Mouse (Mus musculus) testis, postnatal 10 days (tissue): ENCODE results near the gene Ube3c.
A peak's percentile ranks its signal among the peaks of the same experiment; 100 is the strongest.
"Not testable (repeated sequence)": the region's sequence is repeated elsewhere in the genome, so short reads cannot be mapped to it uniquely, and the experiment has no call there.

Source experiments
- DNase-seq: peaks from one replicate; pipeline ENCODE4 v3.0.0; 2021; ENCODE audit warnings: low spot score

Ube3c gene

DNA sequence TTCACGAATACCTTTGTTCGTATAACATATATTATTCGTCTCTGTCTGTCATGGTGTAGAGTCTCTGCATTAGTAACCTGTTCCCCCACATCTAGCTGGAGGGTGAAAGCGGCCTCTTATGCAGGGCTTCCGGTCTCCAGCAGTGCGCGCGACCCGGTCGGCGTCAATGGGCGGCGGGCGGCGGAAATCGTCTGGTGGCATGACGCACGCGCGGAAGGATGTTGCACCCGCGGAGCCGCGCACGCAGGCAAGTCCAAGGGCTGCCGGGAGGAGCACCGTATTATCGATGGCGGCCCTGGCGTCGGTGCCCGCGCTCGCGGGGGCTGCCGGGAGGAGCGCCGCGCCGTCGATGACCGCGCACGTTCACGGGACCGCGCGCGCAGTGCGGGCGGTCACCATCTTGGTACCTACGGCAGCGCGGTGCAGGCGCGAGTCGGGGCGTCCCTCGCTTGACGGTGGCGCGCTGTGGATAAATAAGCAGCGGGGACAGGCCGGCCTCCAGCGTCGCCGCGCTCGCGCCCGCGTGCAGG lies at the start of gene Ube3c:
TSS of gene Ube3c (plus strand) at position 395 of the 530 bp plus-strand sequence.
- peak; percentile 96 for DNase-seq

DNA sequence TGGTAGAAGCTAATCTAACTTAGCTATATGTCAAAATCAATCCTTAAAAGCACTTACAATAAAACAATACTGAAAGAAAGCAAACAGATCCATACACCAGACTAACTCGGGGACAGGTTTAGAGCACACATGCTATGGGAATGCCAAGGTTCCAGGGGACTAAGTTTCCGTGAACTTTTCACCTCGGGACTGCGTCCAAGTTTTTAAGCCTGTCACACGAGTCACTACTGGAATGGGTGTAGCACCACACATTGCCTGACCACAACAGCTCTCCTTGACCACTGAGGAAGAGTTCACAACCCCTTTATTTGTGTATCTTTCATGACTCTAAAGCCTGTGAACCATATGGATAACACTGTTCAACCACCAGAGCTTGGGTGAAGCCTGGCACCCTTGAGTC lies 8.9 kb upstream of the Ube3c start:
- DNase-seq: no peak

- no peak for DNase-seq
Measured at GRCm38 (mm10) chr5:29560667-29561066, 8.4 kb upstream of the Ube3c start.

DNA sequence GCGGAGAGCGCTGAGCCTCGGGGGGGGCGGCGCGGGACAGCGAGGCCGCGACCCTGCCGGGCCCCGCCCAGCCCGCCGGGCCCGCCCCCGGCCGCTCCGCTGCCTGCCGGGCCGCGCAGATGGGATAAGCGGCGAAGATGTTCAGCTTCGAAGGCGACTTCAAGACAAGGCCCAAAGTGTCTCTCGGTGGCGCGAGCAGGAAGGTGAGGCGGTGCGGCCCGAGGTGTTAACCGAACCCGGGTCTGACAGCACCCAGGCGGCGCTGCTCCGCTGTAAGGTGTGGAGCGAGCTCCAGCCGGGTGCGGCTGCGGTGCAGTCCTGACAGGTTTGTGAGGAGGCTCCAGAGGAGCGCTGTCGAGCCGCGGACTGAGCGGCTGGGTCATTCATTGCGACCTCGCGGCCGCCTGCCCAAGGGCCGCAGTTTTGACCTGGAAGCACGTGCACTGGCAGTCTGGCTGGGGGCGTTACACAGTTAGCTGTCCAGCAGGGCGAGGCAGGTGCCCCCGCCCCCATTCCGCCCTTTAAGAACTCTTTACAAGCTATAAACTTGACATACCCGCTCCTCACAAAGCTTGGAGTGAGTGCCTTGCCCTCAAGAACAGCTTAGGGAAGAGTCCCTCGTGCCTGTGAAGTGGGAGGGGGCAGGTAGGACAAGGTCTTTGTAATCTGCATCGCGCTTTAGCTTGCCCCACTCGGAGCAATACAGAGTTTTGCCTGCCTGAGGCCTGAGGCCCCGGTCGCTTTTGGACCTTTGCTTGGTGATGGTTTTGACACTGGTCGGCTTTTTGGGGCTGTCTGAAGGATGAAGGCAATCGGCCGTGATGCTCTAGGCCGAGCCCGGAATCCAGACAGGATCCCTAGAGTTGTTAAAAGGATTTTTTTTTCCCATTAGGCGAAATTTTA lies 587 bp downstream of the Ube3c start:
- peak; percentile 75 for DNase-seq

- not testable (repeated sequence) for DNase-seq
Measured at GRCm38 (mm10) chr5:29574286-29574685, 5.2 kb downstream of the Ube3c start.

DNA sequence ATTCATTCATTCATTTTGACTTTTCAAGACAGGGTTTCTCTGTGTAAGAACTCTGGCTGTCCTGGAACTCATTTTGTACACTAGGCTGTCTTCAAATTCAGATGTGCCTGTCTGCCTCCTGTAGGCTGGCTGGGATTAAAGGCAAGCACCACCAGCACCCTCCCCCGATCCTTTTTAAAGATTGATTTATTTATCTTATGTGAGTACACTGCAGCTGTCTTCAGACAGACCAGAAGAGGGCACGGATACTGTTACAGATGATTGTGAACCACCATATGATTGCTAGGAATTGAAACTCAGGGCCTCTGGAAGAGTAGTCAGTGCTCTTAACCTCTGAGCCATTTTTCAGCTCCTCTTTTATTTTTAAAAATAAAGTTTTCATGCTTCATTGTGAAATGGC lies 6.0 kb downstream of the Ube3c start:
- no peak for DNase-seq

- no peak for DNase-seq
Measured at GRCm38 (mm10) chr5:29577795-29578631, 9.0 kb downstream of the Ube3c start.

DNA sequence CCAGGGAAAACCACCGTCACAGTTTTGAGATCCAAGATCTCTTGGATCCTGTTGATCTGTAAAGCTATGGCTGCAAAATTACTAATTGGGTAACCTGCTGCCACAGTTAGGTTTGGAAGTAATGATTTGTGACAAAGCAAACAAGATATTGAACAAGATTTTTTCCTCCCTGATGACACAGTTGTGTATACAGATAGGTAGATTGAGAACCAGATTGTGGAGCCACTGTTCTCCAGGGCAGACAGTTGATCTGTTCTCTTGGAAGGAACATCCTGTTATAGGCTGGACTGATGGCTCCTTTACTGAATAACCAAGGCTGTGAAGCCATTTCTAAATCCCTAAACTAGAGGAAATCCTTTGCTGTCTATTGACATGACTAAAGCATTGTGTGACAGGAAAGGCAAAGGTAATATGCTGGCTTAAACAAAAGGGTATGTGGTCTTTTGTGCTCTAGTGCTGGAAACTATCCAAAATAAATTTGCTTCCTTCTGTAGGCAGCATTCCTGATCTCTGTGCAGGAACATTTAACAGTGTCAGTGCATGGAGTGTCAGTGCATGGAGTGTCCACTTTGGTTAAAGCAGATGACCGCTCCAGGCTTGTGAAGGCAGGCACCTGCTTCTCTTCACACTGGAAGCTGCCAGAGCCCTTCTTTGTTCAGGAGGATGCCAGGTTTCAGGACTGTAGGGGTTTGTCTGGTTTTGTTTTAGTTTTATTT lies 15.0 kb downstream of the Ube3c start:
- DNase-seq: no peak

GRCm38 (mm10) chr5:29592161-29592560 lies 23.1 kb downstream of the Ube3c start:
- DNase-seq: not testable (repeated sequence)

- no peak for DNase-seq
Measured at GRCm38 (mm10) chr5:29606546-29606945, 37.5 kb downstream of the Ube3c start.

GRCm38 (mm10) chr5:29625610-29626009 lies 56.6 kb downstream of the Ube3c start:
- DNase-seq: no peak

DNA sequence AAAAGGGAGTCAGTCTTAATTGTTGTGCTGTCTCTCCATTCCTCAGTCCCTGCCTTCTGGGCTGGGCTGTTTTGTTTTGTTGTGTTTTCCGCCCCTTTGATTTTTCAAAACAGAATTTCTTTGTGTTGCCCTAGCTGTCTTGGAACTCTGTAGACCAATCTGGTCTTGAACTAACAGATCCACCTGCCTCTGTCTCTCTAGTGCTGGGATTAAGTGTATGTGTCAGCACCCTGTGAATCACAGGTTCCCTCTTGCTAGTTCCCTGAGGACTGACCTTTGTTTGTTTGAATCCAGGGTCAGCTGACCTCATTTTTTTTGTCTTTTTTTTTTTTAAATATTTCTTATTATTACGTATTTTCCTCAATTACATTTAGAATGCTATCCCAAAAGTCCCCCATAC lies 60.9 kb downstream of the Ube3c start:
- no peak for DNase-seq

DNA sequence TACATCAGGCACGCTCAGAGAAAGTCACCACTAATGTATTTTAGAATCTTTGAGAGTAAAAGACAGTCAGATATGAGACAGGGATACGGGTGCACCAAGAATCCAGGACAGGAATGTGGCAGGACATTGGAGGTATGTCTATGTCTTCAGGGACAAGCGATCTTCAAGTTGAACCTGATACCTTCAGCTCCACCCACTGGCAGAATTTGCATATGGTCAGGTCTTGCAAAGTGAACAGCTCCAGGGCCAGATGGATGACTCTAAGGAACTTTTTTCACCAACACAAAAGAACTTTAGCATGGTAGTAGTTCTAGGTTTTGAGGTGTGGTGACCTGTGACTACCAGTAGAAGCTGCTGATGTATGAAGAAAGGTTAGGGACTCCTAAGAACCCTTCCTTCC lies 62.7 kb downstream of the Ube3c start:
- DNase-seq: no peak

DNA sequence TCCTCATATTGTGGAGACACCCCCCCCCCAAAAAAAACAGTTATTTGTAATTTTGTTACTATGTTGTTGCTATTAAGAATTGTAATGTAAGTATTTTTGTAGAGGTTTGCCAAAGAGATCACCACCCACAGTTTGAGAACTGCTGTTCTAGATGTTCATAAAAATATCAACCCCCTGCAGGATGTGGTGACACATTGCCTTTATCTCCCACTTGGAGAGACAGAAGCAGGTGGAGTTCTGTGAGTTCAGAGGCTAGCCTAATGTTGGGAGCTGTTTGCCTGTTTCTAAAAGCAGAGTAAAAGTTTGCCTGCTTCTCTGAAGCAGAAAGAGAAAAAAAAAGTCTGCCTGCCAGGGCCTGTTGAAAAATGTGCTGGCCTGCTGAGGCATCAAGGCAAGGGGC lies 67.3 kb downstream of the Ube3c start:
- no peak for DNase-seq

GRCm38 (mm10) chr5:29636884-29637283 lies 67.8 kb downstream of the Ube3c start:
- DNase-seq: no peak

GRCm38 (mm10) chr5:29641124-29641884 lies 72.3 kb downstream of the Ube3c start:
- no peak for DNase-seq

DNA sequence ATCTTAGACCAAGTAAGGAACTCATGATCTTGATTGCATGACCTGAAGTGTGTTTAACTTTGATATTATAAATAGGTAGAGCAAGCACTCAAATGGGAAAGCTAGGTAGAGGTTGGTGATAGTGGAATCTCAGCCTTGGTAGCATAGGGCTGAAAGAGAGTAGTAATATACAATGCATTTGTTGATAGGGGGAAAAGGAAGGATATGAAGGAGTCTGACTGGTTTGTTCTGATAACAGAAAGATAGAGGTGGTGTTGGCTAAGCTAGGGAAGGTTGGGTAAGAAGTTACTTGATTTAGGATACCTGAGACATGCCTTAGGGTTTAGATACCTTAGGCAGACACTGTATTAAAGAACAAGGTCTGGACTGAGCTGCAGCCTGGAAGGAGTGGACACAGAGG lies 82.7 kb downstream of the Ube3c start:
- DNase-seq: no peak

DNA sequence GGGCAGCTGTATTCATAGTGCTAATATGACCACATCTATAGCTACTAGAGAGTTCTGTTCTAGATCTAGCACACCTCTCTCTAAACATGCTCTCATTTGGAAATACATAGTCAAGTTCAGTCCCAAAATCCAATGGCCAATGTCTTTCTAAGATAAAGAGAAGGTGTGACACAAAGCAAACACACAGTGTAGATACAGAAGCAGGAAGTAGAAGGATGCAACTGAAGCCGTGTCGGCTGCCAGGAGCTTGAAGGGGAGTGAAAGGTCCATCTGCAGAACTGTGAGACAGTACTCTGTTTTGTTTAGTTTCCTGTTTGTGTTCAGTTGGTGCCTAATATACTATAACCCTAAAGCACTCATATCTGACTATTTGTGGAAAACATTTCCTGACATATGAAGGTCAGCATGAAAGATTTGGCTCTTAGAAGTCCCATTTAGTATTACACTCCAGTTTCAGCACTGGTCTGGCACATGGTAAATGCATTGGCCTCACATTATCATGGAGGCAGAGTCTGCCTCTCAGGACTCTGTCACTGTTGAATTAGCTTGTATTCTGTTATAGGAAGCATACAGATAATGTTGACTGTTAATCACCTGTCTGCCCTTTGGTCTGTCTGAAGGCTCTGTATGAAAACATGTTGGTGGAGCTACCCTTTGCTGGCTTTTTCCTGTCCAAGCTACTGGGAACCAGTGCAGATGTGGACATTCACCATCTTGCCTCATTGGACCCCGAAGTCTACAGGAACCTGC lies 88.7 kb downstream of the Ube3c start:
- DNase-seq: no peak

DNA sequence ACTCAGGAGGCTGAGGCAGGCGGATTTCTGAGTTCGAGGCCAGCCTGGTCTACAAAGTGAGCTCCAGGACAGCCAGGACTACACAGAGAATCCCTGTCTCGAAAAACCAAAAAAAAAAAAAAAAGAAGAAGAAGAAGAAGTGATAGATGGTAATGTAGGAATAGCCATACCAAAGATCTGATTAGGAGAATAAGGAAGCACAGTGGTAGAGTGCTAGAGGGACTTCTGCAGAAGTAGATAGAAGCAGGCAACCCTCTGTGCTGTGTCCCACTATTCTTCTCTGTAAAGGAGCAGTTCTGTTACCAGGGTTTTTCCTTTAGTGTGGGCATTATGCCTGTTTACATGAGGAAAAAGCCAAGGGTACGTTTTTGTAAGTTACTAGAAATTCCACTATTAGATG lies 92.2 kb downstream of the Ube3c start:
- DNase-seq: not testable (repeated sequence)

- DNase-seq: no peak
Measured at GRCm38 (mm10) chr5:29665391-29665790, 96.3 kb downstream of the Ube3c start.

GRCm38 (mm10) chr5:29672551-29672950 lies 103.5 kb downstream of the Ube3c start:
- no peak for DNase-seq
